Comparison of ENCODE assay signal across 11 mouse cellular contexts in the genomic region with DNA sequence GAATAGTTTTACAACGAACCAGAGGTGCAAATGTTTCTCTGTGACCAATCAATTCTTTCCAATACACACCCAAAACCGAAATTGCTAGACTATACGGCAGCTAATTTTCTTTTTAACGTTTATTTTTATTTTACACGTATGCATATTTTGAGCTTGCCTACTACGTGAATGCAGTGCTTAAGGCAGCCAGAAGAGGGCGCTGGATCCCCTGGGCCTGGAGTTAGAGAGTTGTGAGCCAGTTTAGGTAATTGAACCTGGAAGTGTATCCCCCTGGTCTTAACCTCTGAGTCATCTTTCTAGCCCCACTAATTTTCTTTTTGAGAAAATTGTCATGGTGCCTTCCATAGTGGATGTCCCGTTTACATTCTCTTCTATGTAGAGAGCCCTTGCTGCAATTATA.
DNase-seq lines count a peak whose midpoint lies in the region; ATAC-seq and TF ChIP-seq lines count a peak whose summit lies in the region.
"Had no signal": no experiment of that assay in that cellular context is flagged by ENCODE, and none has a peak within 500 bp of the region (broad histone marks: within the 10 kb centered on the region; RNA-seq: fewer than 3 reads in every experiment).

No protein-coding gene starts in this region.

- H3K4me1 ChIP-seq in kidney, adult 2 months (ENCODE audit: control insufficient read depth, insufficient read depth, low read length) = no peaks in the 10 kb centered on the region
- H3K4me1 ChIP-seq in G1E (ENCODE audit: insufficient read depth, low read depth, low read length) = peaks cover 2% of the 10 kb centered on the region; the same call in 1 of the 2 replicates
- H3K4me1 ChIP-seq: heart, embryonic 13.5 days; lung, embryonic 15.5 days had no signal

- no peak for ATAC-seq in G1E (ENCODE audit: extremely low read depth, insufficient number of reproducible peaks, low FRiP score, poor library complexity, severe bottlenecking)

- no peaks in the 10 kb centered on the region for H3K36me3 ChIP-seq in kidney, adult 2 months (ENCODE audit: control insufficient read depth, insufficient read depth, low read length)
- H3K36me3 ChIP-seq in G1E (replicated peaks) = no peaks in the 10 kb centered on the region
- H3K36me3 ChIP-seq: heart, embryonic 13.5 days; lung, embryonic 15.5 days had no signal

- H3K4me3 ChIP-seq in kidney, adult 2 months (ENCODE audit: insufficient read depth, low read depth, low read length) = no peak overlapping the region
- H3K4me3 ChIP-seq in G1E (ENCODE audit: low read depth, low read length) = no peak overlapping the region
- H3K4me3 ChIP-seq: heart, embryonic 13.5 days; lung, embryonic 15.5 days had no signal

- no peak for TF ChIP-seq POLR2A in kidney, adult 2 months (IDR thresholded peaks at IDR 0.05; ENCODE audit: low read depth, low read length)

- no peak for DNase-seq in kidney, adult 2 months
- no peak for DNase-seq in kidney, postnatal 14 days
- DNase-seq in B cell, adult 2 months = peak; percentile 21 to 30
- no peak for DNase-seq in G1E (ENCODE audit: low spot score)
- DNase-seq in induced T-regulatory cell, adult 2 months (ENCODE audit: low read depth) = peak; percentile 48
- no peak for DNase-seq in cerebellum, adult 11 months
- no peak for DNase-seq in frontal cortex, postnatal 25 days (ENCODE audit: low spot score in 2 of 2)
- DNase-seq in gastrocnemius, adult 8-10 months (ENCODE audit: low spot score in 2 of 2) = no peak
- DNase-seq: kidney, postnatal 25 days had no signal

- H3K9me3 ChIP-seq in G1E (replicated peaks) = no peaks in the 10 kb centered on the region
- H3K9me3 ChIP-seq: heart, embryonic 13.5 days; lung, embryonic 15.5 days had no signal

- H3K27me3 ChIP-seq in kidney, adult 2 months (replicated peaks; ENCODE audit: control insufficient read depth, insufficient read depth, low read length) = no peaks in the 10 kb centered on the region
- no peaks in the 10 kb centered on the region for H3K27me3 ChIP-seq in G1E (ENCODE audit: insufficient read depth, low read length)
- H3K27me3 ChIP-seq: heart, embryonic 13.5 days; lung, embryonic 15.5 days had no signal

- no peak overlapping the region for H3K27ac ChIP-seq in kidney, adult 2 months (ENCODE audit: insufficient read depth, low read depth, low read length)
- H3K27ac ChIP-seq: lung, embryonic 15.5 days had no signal

- 78% methylated on average over 8 of the region's 8 CpGs for WGBS in kidney, adult 2 months

- TF ChIP-seq CTCF in kidney, adult 2 months (conservative IDR thresholded peaks at IDR 0.05; ENCODE audit: insufficient read depth, insufficient read length, low read depth, low read length) = peak; percentile 60
- peak; percentile 44 for TF ChIP-seq CTCF in G1E (IDR thresholded peaks at IDR 0.05; ENCODE audit: low read depth, low read length)

Comparison
In these comparisons a context has a peak if more than half of its experiments do, and no peak if none do; other contexts are left out.
1. DNase-seq: peak in B cell, adult 2 months (2 of 2) and induced T-regulatory cell, adult 2 months (single experiment); none in kidney, adult 2 months (single experiment), kidney, postnatal 14 days (single experiment), G1E (single experiment), cerebellum, adult 11 months (single experiment), frontal cortex, postnatal 25 days (0 of 2) and gastrocnemius, adult 8-10 months (0 of 2).